Mouse (Mus musculus) v-Abl transformed pro-B cells (cell line): Measurements from ENCODE around the gene Fars2.
"Not testable (repeated sequence)": the region's sequence is repeated elsewhere in the genome, so short reads cannot be mapped to it uniquely, and the experiment has no call there.

Source experiments
- in situ Hi-C, 2 experiments: fragments of 400-800 bp; cut with MboI; formaldehyde crosslinking; loops; one replicate each; pipeline ENCODE4 v1.15.1; 2025; ENCODE audit not compliant: unreplicated experiment in 2 of 2

Fars2 gene

GRCm38 (mm10) chr13:36430420-36431114 lies 313.4 kb downstream of the Fars2 start:
- in situ Hi-C loops: no loop called here

- in situ Hi-C loops: no loop called here
Measured at GRCm38 (mm10) chr13:36431974-36432518, 314.8 kb downstream of the Fars2 start.

GRCm38 (mm10) chr13:36444748-36445423 lies 327.7 kb downstream of the Fars2 start:
- in situ Hi-C loops: no loop called here

GRCm38 (mm10) chr13:36447947-36448346 lies 330.7 kb downstream of the Fars2 start:
- in situ Hi-C loops: no loop called here

- in situ Hi-C loops: no loop called here
Measured at GRCm38 (mm10) chr13:36448565-36448964, 331.4 kb downstream of the Fars2 start.

GRCm38 (mm10) chr13:36451437-36451836 lies 334.2 kb downstream of the Fars2 start:
- in situ Hi-C loops: no loop called here

GRCm38 (mm10) chr13:36460473-36460872 lies 343.3 kb downstream of the Fars2 start:
- in situ Hi-C loops: no loop called here

GRCm38 (mm10) chr13:36463669-36464068 lies 346.5 kb downstream of the Fars2 start:
- in situ Hi-C loops: no loop called here

GRCm38 (mm10) chr13:36466076-36466475 lies 348.9 kb downstream of the Fars2 start:
- in situ Hi-C loops: not testable (repeated sequence)

GRCm38 (mm10) chr13:36466515-36466921 lies 349.3 kb downstream of the Fars2 start:
- in situ Hi-C loops: no loop called here

GRCm38 (mm10) chr13:36467849-36468248 lies 350.6 kb downstream of the Fars2 start:
- in situ Hi-C loops: no loop called here

- in situ Hi-C loops: no loop called here
Measured at GRCm38 (mm10) chr13:36468963-36469362, 351.8 kb downstream of the Fars2 start.

GRCm38 (mm10) chr13:36469412-36470125 lies 352.4 kb downstream of the Fars2 start:
- in situ Hi-C loops: no loop called here

GRCm38 (mm10) chr13:36477648-36478047 lies 360.4 kb downstream of the Fars2 start:
- in situ Hi-C loops: no loop called here

GRCm38 (mm10) chr13:36478243-36478642 lies 361.0 kb downstream of the Fars2 start:
- in situ Hi-C loops: no loop called here

GRCm38 (mm10) chr13:36480101-36480500 lies 362.9 kb downstream of the Fars2 start:
- in situ Hi-C loops: no loop called here

- in situ Hi-C loops: no loop called here
Measured at GRCm38 (mm10) chr13:36484391-36484790, 367.2 kb downstream of the Fars2 start.

GRCm38 (mm10) chr13:36486756-36487155 lies 369.5 kb downstream of the Fars2 start:
- in situ Hi-C loops: no loop called here

GRCm38 (mm10) chr13:36489365-36489764 lies 372.2 kb downstream of the Fars2 start:
- in situ Hi-C loops: no loop called here

- in situ Hi-C loops: no loop called here
Measured at GRCm38 (mm10) chr13:36490612-36491011, 373.4 kb downstream of the Fars2 start.

- in situ Hi-C loops: no loop called here
Measured at GRCm38 (mm10) chr13:36492397-36492796, 375.2 kb downstream of the Fars2 start.
